Mouse (Mus musculus): ENCODE measurements at regions not wholly inside any gene's neighbourhood (a gene's known extent, or its start where the extent isn't known, plus 50 kb on each side); places are given as distances from the start of the nearest gene placed in this dataset.

GRCm38 (mm10) chr8:107864802-107865651 lies 77.4 kb upstream of the Zfhx3 start:
- TF ChIP-seq CTCF (IDR thresholded peaks at IDR 0.05; ENCODE audit: insufficient read depth, low read length) = no peak
- TF ChIP-seq POLR2A (IDR thresholded peaks at IDR 0.05; ENCODE audit: borderline replicate concordance, extremely low read depth, low read depth, low read length) = no peak
